ENCODE assay signal across 21 mouse cellular contexts in genomic region chr14:17915556-17915955, GRCm38 (mm10).
"Had no signal": no experiment of that assay in that cellular context is flagged by ENCODE, and none has a peak within 500 bp of the region (broad histone marks: within the 10 kb centered on the region; RNA-seq: fewer than 3 reads in every experiment).

No protein-coding gene starts in this region.

- H3K27me3 ChIP-seq: kidney, embryonic 15.5 days; limb, embryonic 13.5 days; midbrain, embryonic 12.5 days; midbrain, embryonic 15.5 days; neural tube, embryonic 13.5 days had no signal

- H3K4me2 ChIP-seq: kidney, embryonic 15.5 days; limb, embryonic 13.5 days; liver, embryonic 11.5 days; lung, embryonic 14.5 days; midbrain, embryonic 12.5 days; midbrain, embryonic 15.5 days; neural tube, embryonic 13.5 days had no signal

- H3K4me3 ChIP-seq: kidney, embryonic 15.5 days; limb, embryonic 10.5 days; limb, embryonic 13.5 days; midbrain, embryonic 12.5 days; midbrain, embryonic 15.5 days; myocyte; neural tube, embryonic 13.5 days had no signal

- H3K36me3 ChIP-seq: kidney, embryonic 15.5 days; limb, embryonic 10.5 days; limb, embryonic 13.5 days; midbrain, embryonic 12.5 days; midbrain, embryonic 15.5 days; neural tube, embryonic 13.5 days had no signal

- ATAC-seq: liver, postnatal 0 days; lung, postnatal 0 days; midbrain, embryonic 15.5 days had no signal

- H3K9me3 ChIP-seq: kidney, embryonic 15.5 days; limb, embryonic 10.5 days; limb, embryonic 13.5 days; midbrain, embryonic 12.5 days; midbrain, embryonic 15.5 days; neural tube, embryonic 13.5 days had no signal

- H3K27ac ChIP-seq: kidney, embryonic 15.5 days; limb, embryonic 10.5 days; limb, embryonic 13.5 days; liver, embryonic 14.5 days; macrophage; midbrain, embryonic 12.5 days; midbrain, embryonic 15.5 days; neural tube, embryonic 13.5 days had no signal

- H3K9ac ChIP-seq: kidney, embryonic 15.5 days; limb, embryonic 13.5 days; liver, embryonic 14.5 days; liver, postnatal 0 days; lung, embryonic 14.5 days; midbrain, embryonic 12.5 days; midbrain, embryonic 15.5 days; neural tube, embryonic 13.5 days had no signal

- DNase-seq: kidney, adult 8-10 months; kidney, postnatal 10 days; kidney, postnatal 36 days; layer of hippocampus, postnatal 36 days; liver, postnatal 0 days; lung, embryonic 14.5 days; retina, postnatal 1 day; right cerebral cortex, postnatal 25 days; thymus, adult 18-20 months; thymus, postnatal 36 days had no signal

- H3K4me1 ChIP-seq: kidney, embryonic 15.5 days; limb, embryonic 10.5 days; midbrain, embryonic 15.5 days; neural tube, embryonic 13.5 days had no signal
